Mouse (Mus musculus): ENCODE results near the gene Anapc15. TPM values are rescaled to one million over a fixed set of nuclear protein-coding genes. Genes with fewer than 3 reads are reported as not detected.

Gene Anapc15
- polyA plus RNA-seq, 1 experiment from 2014 or later: 56.2 TPM

DNA sequence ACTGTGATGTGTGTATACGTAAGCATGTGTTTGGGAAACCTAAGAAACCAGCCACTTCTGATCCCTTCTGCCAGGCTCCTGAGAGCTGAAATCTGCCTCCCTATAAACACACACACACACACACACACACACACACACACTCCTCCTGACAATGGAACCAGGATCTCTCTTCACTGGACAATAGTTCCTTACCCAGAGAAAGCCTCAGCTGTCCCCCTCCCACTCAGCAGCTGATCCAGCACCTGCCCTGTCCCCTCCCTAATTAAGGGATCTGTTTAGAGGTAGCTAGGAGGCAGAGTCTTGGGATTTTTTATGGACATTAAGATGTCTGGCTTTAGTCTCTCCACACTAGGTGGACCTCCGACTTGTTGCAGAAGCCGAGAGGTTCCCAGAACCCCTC lies 28.6 kb upstream of the Anapc15 start:
- no peak overlapping the region for H3K4me3 ChIP-seq (ENCODE audit: low read depth, low read length)
- no peak for TF ChIP-seq CTCF (IDR thresholded peaks at IDR 0.05; ENCODE audit: low read depth)

DNA sequence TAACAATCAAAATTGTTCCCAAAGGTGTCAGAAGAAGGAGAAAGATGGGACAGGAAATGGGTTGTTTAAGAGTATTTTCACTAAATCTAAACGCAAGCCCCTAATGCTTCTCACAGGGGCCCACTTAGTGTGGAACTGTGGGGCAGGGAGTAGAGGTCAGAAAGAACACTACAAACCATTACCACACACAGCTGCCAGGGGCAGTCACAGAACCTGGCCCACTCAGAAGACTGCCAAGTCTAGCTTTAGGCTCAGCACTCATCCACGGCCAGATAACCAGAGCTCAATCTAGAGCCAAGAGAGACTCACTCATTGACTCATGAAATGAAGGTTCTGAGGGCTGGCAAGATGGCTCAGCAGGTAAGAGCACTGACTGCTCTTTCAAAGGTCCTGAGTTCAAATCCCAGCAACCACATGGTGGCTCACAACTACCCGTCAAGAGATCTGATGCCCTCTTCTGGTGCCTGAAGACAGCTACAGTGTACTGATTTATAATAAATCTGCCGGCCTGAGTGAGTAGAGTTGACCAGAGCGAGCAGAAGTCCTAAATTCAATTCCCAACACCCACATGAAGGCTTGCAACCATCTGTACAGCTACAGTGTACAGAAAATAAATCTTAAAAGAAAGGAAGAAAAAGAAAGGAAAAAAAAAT lies 27.9 kb upstream of the Anapc15 start:
- Histone ChIP-seq H3K4me2 (replicated peaks; ENCODE audit: low read depth) (peak overlapping the region; percentile 97), H3K4me1 (replicated peaks; ENCODE audit: control insufficient read depth, insufficient read depth, low read length) (no peaks in the 10 kb centered on the region), H3K9ac (ENCODE audit: low read depth, low read length) (peak overlapping the region; percentile 92; the same call in 1 of the 2 replicates), H3K4me3 (ENCODE audit: low read depth, low read length) (peak overlapping the region; percentile 90), H3K27me3 (replicated peaks; ENCODE audit: control insufficient read depth, insufficient read depth, low read length) (no peaks in the 10 kb centered on the region), H3K9me3 (ENCODE audit: control insufficient read depth) (no peaks in the 10 kb centered on the region), H3K27ac (ENCODE audit: low read depth, low read length) (peak overlapping the region; percentile 96; the same call in 1 of the 2 replicates), H3K36me3 (ENCODE audit: control insufficient read depth, insufficient read depth) (peaks cover 35% of the 10 kb centered on the region)
- ATAC-seq: no peak
- 32% methylated on average over 5 of the region's 5 CpGs for WGBS
- peak; percentile 46 for TF ChIP-seq CTCF (IDR thresholded peaks at IDR 0.05; ENCODE audit: low read depth)

More for the DNA sequence above, 28.6 kb upstream of the Anapc15 start:
- no peak overlapping the region; the same call in 1 of the 2 replicates for H3K4me2 ChIP-seq (replicated peaks; ENCODE audit: low read depth)
- 56% methylated on average over 3 of the region's 3 CpGs for WGBS
- H3K36me3 ChIP-seq (ENCODE audit: control insufficient read depth, insufficient read depth): peaks cover 39% of the 10 kb centered on the region
- no peaks in the 10 kb centered on the region for H3K4me1 ChIP-seq (replicated peaks; ENCODE audit: control insufficient read depth, insufficient read depth, low read length)
- H3K9ac ChIP-seq (ENCODE audit: low read depth, low read length): no peak overlapping the region
- ATAC-seq: no peak
- no peaks in the 10 kb centered on the region for H3K27me3 ChIP-seq (replicated peaks; ENCODE audit: control insufficient read depth, insufficient read depth, low read length)
- no peaks in the 10 kb centered on the region for H3K9me3 ChIP-seq (ENCODE audit: control insufficient read depth)
- H3K27ac ChIP-seq (ENCODE audit: low read depth, low read length): no peak overlapping the region

DNA sequence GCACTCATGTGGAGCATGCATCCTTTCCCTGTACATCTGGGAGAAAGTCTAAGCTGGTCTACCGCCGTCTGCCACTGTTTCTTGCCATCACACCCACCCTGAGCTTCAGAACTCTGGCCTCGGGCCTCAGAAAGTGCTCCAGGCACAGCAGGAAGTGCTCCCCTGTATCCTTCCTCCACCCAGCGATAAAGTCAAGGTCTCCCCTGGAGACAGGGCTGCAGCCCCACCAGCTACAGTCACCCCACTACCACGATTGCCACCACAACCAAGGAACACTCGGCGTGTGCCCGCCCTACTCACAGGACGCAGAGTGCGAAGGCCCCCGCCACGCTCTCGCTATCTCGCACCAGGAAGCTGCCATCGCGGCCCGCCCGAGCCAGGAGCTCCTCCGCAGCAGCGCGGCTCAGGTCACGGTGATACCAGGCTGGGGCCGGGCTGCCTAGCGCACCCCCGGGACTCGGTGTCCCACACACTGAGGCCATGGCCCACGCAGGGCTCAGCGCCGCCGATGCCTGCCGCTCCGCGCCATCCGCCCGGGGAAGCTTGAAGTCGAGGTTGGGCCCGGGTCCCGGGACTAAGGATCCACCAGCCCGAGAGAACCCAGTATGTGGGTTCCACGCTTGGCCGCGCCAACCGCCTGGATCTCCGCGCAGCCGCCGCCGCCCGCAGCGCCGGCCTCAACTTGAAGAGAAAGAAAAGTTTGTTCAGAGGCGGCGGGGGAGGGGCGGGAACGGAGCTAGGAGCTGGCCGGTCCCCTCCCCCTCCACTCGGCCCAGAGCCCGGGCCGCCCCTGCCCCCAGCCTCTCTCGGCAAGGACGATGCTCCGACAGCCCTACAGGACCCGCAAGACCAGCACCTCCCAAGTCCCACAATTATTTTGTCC lies 27.0 kb upstream of the Anapc15 start:
- Histone ChIP-seq H3K9ac (ENCODE audit: low read depth, low read length) (peak overlapping the region; percentile 92), H3K9me3 (ENCODE audit: control insufficient read depth) (no peaks in the 10 kb centered on the region), H3K27ac (ENCODE audit: low read depth, low read length) (peak overlapping the region; percentile 96), H3K4me2 (replicated peaks; ENCODE audit: low read depth) (peak overlapping the region; percentile 97), H3K4me3 (ENCODE audit: low read depth, low read length) (peak overlapping the region; percentile 90), H3K4me1 (replicated peaks; ENCODE audit: control insufficient read depth, insufficient read depth, low read length) (no peaks in the 10 kb centered on the region), H3K36me3 (ENCODE audit: control insufficient read depth, insufficient read depth) (peaks cover 30% of the 10 kb centered on the region), H3K27me3 (replicated peaks; ENCODE audit: control insufficient read depth, insufficient read depth, low read length) (no peaks in the 10 kb centered on the region)
- no peak for TF ChIP-seq CTCF (IDR thresholded peaks at IDR 0.05; ENCODE audit: low read depth)
- peak; percentile 35 for ATAC-seq
- under 1% methylated on average over 57 of the region's 63 CpGs for WGBS

GRCm38 (mm10) chr7:101837154-101837605 lies 26.3 kb upstream of the Anapc15 start:
- no peaks in the 10 kb centered on the region for H3K4me1 ChIP-seq (replicated peaks; ENCODE audit: control insufficient read depth, insufficient read depth, low read length)
- ATAC-seq: peak; percentile 17

GRCm38 (mm10) chr7:101837606-101838471 lies 25.7 kb upstream of the Anapc15 start, which contains the start of gene Inppl1:
Gene Inppl1 (minus strand): TSS chr7:101838229.
- Histone ChIP-seq H3K9me3 (ENCODE audit: control insufficient read depth) (no peaks in the 10 kb centered on the region), H3K27ac (ENCODE audit: low read depth, low read length) (peak within 1 kb of the TSS; percentile 96), H3K9ac (ENCODE audit: low read depth, low read length) (peak within 1 kb of the TSS; percentile 92), H3K4me1 (replicated peaks; ENCODE audit: control insufficient read depth, insufficient read depth, low read length) (no peaks in the 10 kb centered on the region), H3K27me3 (replicated peaks; ENCODE audit: control insufficient read depth, insufficient read depth, low read length) (no peaks in the 10 kb centered on the region), H3K36me3 (ENCODE audit: control insufficient read depth, insufficient read depth) (peaks cover 17% of the 10 kb centered on the region), H3K4me3 (ENCODE audit: low read depth, low read length) (peak within 1 kb of the TSS; percentile 90), H3K4me2 (replicated peaks; ENCODE audit: low read depth) (peak within 1 kb of the TSS; percentile 97)
- under 1% methylated on average over 64 of the region's 64 CpGs for WGBS
- TF ChIP-seq CTCF (IDR thresholded peaks at IDR 0.05; ENCODE audit: low read depth): peak; percentile 67
- peak; percentile 73 for ATAC-seq

More at GRCm38 (mm10) chr7:101837154-101837605, 26.3 kb upstream of the Anapc15 start:
- Histone ChIP-seq H3K9me3 (ENCODE audit: control insufficient read depth) (no peaks in the 10 kb centered on the region), H3K4me2 (replicated peaks; ENCODE audit: low read depth) (peak overlapping the region; percentile 97), H3K36me3 (ENCODE audit: control insufficient read depth, insufficient read depth) (peaks cover 23% of the 10 kb centered on the region), H3K9ac (ENCODE audit: low read depth, low read length) (peak overlapping the region; percentile 92), H3K27me3 (replicated peaks; ENCODE audit: control insufficient read depth, insufficient read depth, low read length) (no peaks in the 10 kb centered on the region), H3K4me3 (ENCODE audit: low read depth, low read length) (peak overlapping the region; percentile 90), H3K27ac (ENCODE audit: low read depth, low read length) (peak overlapping the region; percentile 96)
- TF ChIP-seq CTCF (IDR thresholded peaks at IDR 0.05; ENCODE audit: low read depth): no peak
- under 1% methylated on average over 20 of the region's 20 CpGs for WGBS
